Mouse (Mus musculus) brain, adult 2 months (tissue): ENCODE data around the gene Lce1b.
A peak's percentile ranks its signal among the peaks of the same experiment; 100 is the strongest.

Experiments
- DNase-seq: peaks from one replicate; pipeline ENCODE4 v3.0.0; 2011; ENCODE audit warnings: low read depth, low spot score

The Lce1b gene

GRCm38 (mm10) chr3:92656826-92657225, at the start of gene Lce1b:
TSS of gene Lce1b (minus strand) at chr3:92656926.
- no peak for DNase-seq

GRCm38 (mm10) chr3:92694613-92695012, 37.9 kb upstream of the Lce1b start:
- no peak for DNase-seq

GRCm38 (mm10) chr3:92691688-92692087, 35.0 kb upstream of the Lce1b start:
- peak; percentile 2 for DNase-seq

- peak; percentile 4 for DNase-seq
Observed at GRCm38 (mm10) chr3:92689154-92689553, 32.4 kb upstream of the Lce1b start.

- no peak for DNase-seq
Observed at GRCm38 (mm10) chr3:92687110-92687509, 30.4 kb upstream of the Lce1b start, which contains the start of gene Lce1d. TSS of gene Lce1d (minus strand) at chr3:92687210.

- no peak for DNase-seq
Observed at GRCm38 (mm10) chr3:92678947-92679346, 22.2 kb upstream of the Lce1b start, which contains the start of gene Lce1c. TSS of gene Lce1c (plus strand) at chr3:92679247.

- no peak for DNase-seq
Observed at GRCm38 (mm10) chr3:92670215-92670614, 13.5 kb upstream of the Lce1b start, which contains the start of gene Lce1a2. TSS of gene Lce1a2 (minus strand) at chr3:92670315.

GRCm38 (mm10) chr3:92648207-92648606, 8.5 kb downstream of the Lce1b start, which contains the start of gene Lce1a1:
TSS of gene Lce1a1 (minus strand) at chr3:92648307.
- no peak for DNase-seq

GRCm38 (mm10) chr3:92639854-92640253, 16.9 kb downstream of the Lce1b start:
- no peak for DNase-seq

GRCm38 (mm10) chr3:92638653-92638991, 18.1 kb downstream of the Lce1b start:
- DNase-seq = no peak

GRCm38 (mm10) chr3:92637745-92638652, 18.7 kb downstream of the Lce1b start:
- DNase-seq = no peak

GRCm38 (mm10) chr3:92621560-92621959, 35.2 kb downstream of the Lce1b start, which contains the start of gene Lce6a:
TSS of gene Lce6a (minus strand) at chr3:92621660.
- no peak for DNase-seq

GRCm38 (mm10) chr3:92609804-92610203, 46.9 kb downstream of the Lce1b start:
- no peak for DNase-seq

- no peak for DNase-seq
Observed at GRCm38 (mm10) chr3:92607392-92607791, 49.3 kb downstream of the Lce1b start, which contains the start of gene 2210017I01Rik. TSS of gene 2210017I01Rik (minus strand) at chr3:92607492.
